Mouse (Mus musculus) T-cell, adult 2 months (primary cell): ENCODE measurements around the gene Vmn2r33.
"Not testable (repeated sequence)": the region's sequence is repeated elsewhere in the genome, so short reads cannot be mapped to it uniquely, and the experiment has no call there.

Experiments
- DNase-seq: peaks from one replicate; pipeline ENCODE4 v3.0.0; 2022; ENCODE audit warnings: low spot score

Vmn2r33 gene

DNA sequence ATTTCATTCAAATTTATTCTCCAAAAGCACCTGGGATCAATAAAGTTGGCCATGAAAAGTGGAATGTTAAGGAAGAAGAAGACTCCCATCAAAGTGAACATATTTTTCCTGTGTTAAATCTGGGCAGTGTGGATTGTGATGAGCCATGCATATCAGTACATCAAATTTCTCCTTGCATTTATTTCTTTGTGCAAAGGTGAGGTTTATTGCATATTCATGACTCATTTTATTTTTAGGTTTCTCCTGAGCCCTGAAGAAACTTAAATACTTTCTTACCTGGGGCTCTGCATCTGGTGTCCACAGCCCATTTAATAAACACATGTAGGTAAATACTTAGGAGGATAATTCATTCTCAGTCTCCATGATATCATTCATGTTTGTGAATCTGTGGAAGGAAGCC, at the start of gene Vmn2r33:
Gene Vmn2r33 (minus strand): TSS at position 101 of the 400 bp plus-strand sequence.
- not testable (repeated sequence) for DNase-seq
